10 mouse cellular contexts compared by ENCODE assay signal in genomic region chr7:4654221-4654620, GRCm38 (mm10). TPM values are rescaled to one million over a fixed set of nuclear protein-coding genes. Genes with fewer than 3 reads are reported as not detected.
DNase-seq lines count a peak whose midpoint lies in the region; ATAC-seq and TF ChIP-seq lines count a peak whose summit lies in the region.
"Had no signal": no experiment of that assay in that cellular context is flagged by ENCODE, and none has a peak within 500 bp of the region (broad histone marks: within the 10 kb centered on the region; RNA-seq: fewer than 3 reads in every experiment).

No protein-coding gene starts in this region.

- H3K36me3 ChIP-seq in forebrain, embryonic 13.5 days (ENCODE audit: poor library complexity, severe bottlenecking): peaks cover 17% of the 10 kb centered on the region
- no peaks in the 10 kb centered on the region; the same call in 1 of the 2 replicates for H3K36me3 ChIP-seq in forebrain, embryonic 11.5 days (ENCODE audit: control insufficient read depth, insufficient read depth, low read length)
- H3K36me3 ChIP-seq in kidney, embryonic 16.5 days (ENCODE audit: insufficient read depth, low read length): peaks cover 3% of the 10 kb centered on the region; the same call in 1 of the 2 replicates
- H3K36me3 ChIP-seq in G1E (replicated peaks): peaks cover 62% of the 10 kb centered on the region
- H3K36me3 ChIP-seq in liver, embryonic 15.5 days (replicated peaks): peaks cover 40% of the 10 kb centered on the region

- peak overlapping the region; percentile 17; the same call in 1 of the 2 replicates for H3K9ac ChIP-seq in forebrain, embryonic 13.5 days
- no peak overlapping the region for H3K9ac ChIP-seq in forebrain, embryonic 11.5 days (ENCODE audit: low read length)
- H3K9ac ChIP-seq in kidney, embryonic 16.5 days (replicated peaks; ENCODE audit: low read length): 0 out of 2 replicates have a peak overlapping the region, but pooled peaks have one; percentile 15
- H3K9ac ChIP-seq in liver, embryonic 15.5 days: peak overlapping the region; percentile 22; the same call in 1 of the 2 replicates

- peaks cover 40% of the 10 kb centered on the region for H3K4me1 ChIP-seq in forebrain, embryonic 13.5 days
- peaks cover 9% of the 10 kb centered on the region; the same call in 1 of the 2 replicates for H3K4me1 ChIP-seq in forebrain, embryonic 11.5 days (replicated peaks; ENCODE audit: control insufficient read depth, insufficient read depth, low read length)
- H3K4me1 ChIP-seq in kidney, embryonic 16.5 days (ENCODE audit: insufficient read depth, low read length): peaks cover 44% of the 10 kb centered on the region
- peaks cover 69% of the 10 kb centered on the region for H3K4me1 ChIP-seq in G1E (ENCODE audit: insufficient read depth, low read depth, low read length)
- H3K4me1 ChIP-seq in liver, embryonic 15.5 days (replicated peaks): peaks cover 69% of the 10 kb centered on the region

- no peak overlapping the region for H3K4me3 ChIP-seq in forebrain, embryonic 13.5 days
- H3K4me3 ChIP-seq in forebrain, embryonic 11.5 days (ENCODE audit: low read depth, low read length): no peak overlapping the region
- no peak overlapping the region for H3K4me3 ChIP-seq in kidney, embryonic 16.5 days (ENCODE audit: low read length)
- H3K4me3 ChIP-seq in G1E (ENCODE audit: low read depth, low read length): peak overlapping the region; percentile 56; the same call in 1 of the 2 replicates
- H3K4me3 ChIP-seq in liver, embryonic 15.5 days (replicated peaks): peak overlapping the region; percentile 9; the same call in 1 of the 2 replicates
- H3K4me3 ChIP-seq: neural tube, embryonic 13.5 days had no signal

- no peak for DNase-seq in forebrain, embryonic 11.5 days (ENCODE audit: low spot score)
- DNase-seq in kidney, adult 11 months: no peak
- no peak for DNase-seq in G1E (ENCODE audit: low spot score)
- DNase-seq in right cerebral cortex, postnatal 14 days: no peak
- no peak for DNase-seq in urinary bladder, postnatal 10 days (ENCODE audit: low spot score)

- H3K27ac ChIP-seq in forebrain, embryonic 13.5 days: no peak overlapping the region
- H3K27ac ChIP-seq in forebrain, embryonic 11.5 days (ENCODE audit: low read depth, low read length): no peak overlapping the region
- peak overlapping the region; percentile 6; the same call in 1 of the 2 replicates for H3K27ac ChIP-seq in kidney, embryonic 16.5 days (ENCODE audit: low read length)
- peak overlapping the region; percentile 82 for H3K27ac ChIP-seq in liver, embryonic 15.5 days (replicated peaks)
- H3K27ac ChIP-seq: neural tube, embryonic 13.5 days had no signal

- H3K9me3 ChIP-seq in forebrain, embryonic 13.5 days (replicated peaks): no peaks in the 10 kb centered on the region
- no peaks in the 10 kb centered on the region for H3K9me3 ChIP-seq in forebrain, embryonic 11.5 days (ENCODE audit: control insufficient read depth, low read length)
- H3K9me3 ChIP-seq in kidney, embryonic 16.5 days (ENCODE audit: low read length): no peaks in the 10 kb centered on the region
- no peaks in the 10 kb centered on the region for H3K9me3 ChIP-seq in G1E (replicated peaks)
- no peaks in the 10 kb centered on the region for H3K9me3 ChIP-seq in liver, embryonic 15.5 days (replicated peaks)
- H3K9me3 ChIP-seq: neural tube, embryonic 13.5 days had no signal

- ATAC-seq in forebrain, embryonic 13.5 days: no peak
- no peak for ATAC-seq in forebrain, embryonic 11.5 days (replicated peaks; ENCODE audit: low FRiP score)
- ATAC-seq in kidney, embryonic 16.5 days (ENCODE audit: low FRiP score, low TSS enrichment): no peak
- no peak for ATAC-seq in G1E (ENCODE audit: extremely low read depth, insufficient number of reproducible peaks, low FRiP score, poor library complexity, severe bottlenecking)
- no peak for ATAC-seq in liver, embryonic 15.5 days (ENCODE audit: insufficient read depth)

- TF ChIP-seq CTCF in G1E (IDR thresholded peaks at IDR 0.05; ENCODE audit: low read depth, low read length): no peak

- WGBS in forebrain, embryonic 13.5 days: 93% methylated on average over 2 of the region's 2 CpGs
- whole genome bisulfite sequencing in forebrain, embryonic 11.5 days: 94% methylated on average over 2 of the region's 2 CpGs
- WGBS in kidney, embryonic 16.5 days: 68% methylated on average over 2 of the region's 2 CpGs
- 10% methylated on average over 2 of the region's 2 CpGs for WGBS in liver, embryonic 15.5 days (ENCODE audit: insufficient replicate concordance)

- H3K4me2 ChIP-seq in forebrain, embryonic 13.5 days: no peak overlapping the region
- no peak overlapping the region for H3K4me2 ChIP-seq in forebrain, embryonic 11.5 days (ENCODE audit: low read depth, low read length, severe bottlenecking)
- no peak overlapping the region for H3K4me2 ChIP-seq in kidney, embryonic 16.5 days (replicated peaks; ENCODE audit: low read depth, low read length)
- peak overlapping the region; percentile 51 for H3K4me2 ChIP-seq in liver, embryonic 15.5 days
- H3K4me2 ChIP-seq: neural tube, embryonic 13.5 days had no signal

- H3K27me3 ChIP-seq in forebrain, embryonic 13.5 days: no peaks in the 10 kb centered on the region
- H3K27me3 ChIP-seq in forebrain, embryonic 11.5 days (ENCODE audit: control insufficient read depth, insufficient read depth, low read length): no peaks in the 10 kb centered on the region
- no peaks in the 10 kb centered on the region for H3K27me3 ChIP-seq in kidney, embryonic 16.5 days (ENCODE audit: insufficient read depth, low read length)
- no peaks in the 10 kb centered on the region for H3K27me3 ChIP-seq in G1E (ENCODE audit: insufficient read depth, low read length)
- no peaks in the 10 kb centered on the region for H3K27me3 ChIP-seq in liver, embryonic 15.5 days
- H3K27me3 ChIP-seq: neural tube, embryonic 13.5 days had no signal

RNA-seq across cellular contexts. Expression of gene Ppp6r1, which starts 4.6 kb away (rescaled TPM):
- 7.8 and 8.1 TPM in 2 replicates for polyA plus RNA-seq in forebrain, embryonic 13.5 days (2015; fragmentation: Nextera tagmentation; extraction: Ambion mirVana)
- 6.6 and 7.1 TPM in 2 replicates for polyA plus RNA-seq in forebrain, embryonic 11.5 days (2014; fragmentation: Nextera tagmentation; extraction: Ambion mirVana)
- polyA plus RNA-seq in kidney, embryonic 16.5 days (2015; fragmentation: Nextera tagmentation; extraction: Ambion mirVana): 3.2 and 5.2 TPM in 2 replicates
- 97.4 and 108 TPM in 2 replicates for total RNA-seq in G1E (2014; fragmentation: Nextera tagmentation)
- total RNA-seq in G1E (2017): 90.5 and 90.7 TPM in 2 replicates
- 208 and 223 TPM in 2 replicates for polyA plus RNA-seq in G1E (2012)
- polyA plus RNA-seq in liver, embryonic 15.5 days (2015; fragmentation: Nextera tagmentation; extraction: Ambion mirVana): 6.5 and 8.1 TPM in 2 replicates

RNA-seq across cellular contexts. Expression of gene Tmem86b, which starts 23.0 kb away (rescaled TPM):
- polyA plus RNA-seq in forebrain, embryonic 13.5 days (2015; fragmentation: Nextera tagmentation; extraction: Ambion mirVana): 2.9 and 3.3 TPM in 2 replicates
- polyA plus RNA-seq in forebrain, embryonic 11.5 days (2014; fragmentation: Nextera tagmentation; extraction: Ambion mirVana): 2.3 and 3.4 TPM in 2 replicates
- polyA plus RNA-seq in kidney, embryonic 16.5 days (2015; fragmentation: Nextera tagmentation; extraction: Ambion mirVana): 1.2 and 1.3 TPM in 2 replicates
- 10.3 and 40.0 TPM in 2 replicates for total RNA-seq in G1E (2014; fragmentation: Nextera tagmentation)
- total RNA-seq in G1E (2017): 9.3 and 10.4 TPM in 2 replicates
- polyA plus RNA-seq in G1E (2012): 3.8 and 4.8 TPM in 2 replicates
- 34.4 and 39.1 TPM in 2 replicates for polyA plus RNA-seq in liver, embryonic 15.5 days (2015; fragmentation: Nextera tagmentation; extraction: Ambion mirVana)

RNA-seq across cellular contexts. Expression of gene Hspbp1, which starts 30.6 kb away (rescaled TPM):
- polyA plus RNA-seq in forebrain, embryonic 13.5 days (2015; fragmentation: Nextera tagmentation; extraction: Ambion mirVana): 117 and 125 TPM in 2 replicates
- 115 TPM in 2 replicates for polyA plus RNA-seq in forebrain, embryonic 11.5 days (2014; fragmentation: Nextera tagmentation; extraction: Ambion mirVana)
- 114 and 118 TPM in 2 replicates for polyA plus RNA-seq in kidney, embryonic 16.5 days (2015; fragmentation: Nextera tagmentation; extraction: Ambion mirVana)
- total RNA-seq in G1E (2014; fragmentation: Nextera tagmentation) (55.3 and 67.8 TPM in 2 replicates), G1E (2017) (26.5 and 30.6 TPM in 2 replicates)
- 124 and 152 TPM in 2 replicates for polyA plus RNA-seq in G1E (2012)
- polyA plus RNA-seq in liver, embryonic 15.5 days (2015; fragmentation: Nextera tagmentation; extraction: Ambion mirVana): 54.4 and 58.1 TPM in 2 replicates

RNA-seq across cellular contexts. Expression of gene Brsk1, which starts 36.2 kb away (rescaled TPM):
- 6.1 and 6.5 TPM in 2 replicates for polyA plus RNA-seq in forebrain, embryonic 13.5 days (2015; fragmentation: Nextera tagmentation; extraction: Ambion mirVana)
- 2.8 and 3.1 TPM in 2 replicates for polyA plus RNA-seq in forebrain, embryonic 11.5 days (2014; fragmentation: Nextera tagmentation; extraction: Ambion mirVana)
- 1.2 and 1.3 TPM in 2 replicates for polyA plus RNA-seq in kidney, embryonic 16.5 days (2015; fragmentation: Nextera tagmentation; extraction: Ambion mirVana)
- total RNA-seq in G1E (2014; fragmentation: Nextera tagmentation): not detected in 2 replicates
- 0.44 TPM in 1 of 2 replicates, not detected in the other for total RNA-seq in G1E (2017)
- not detected in 2 replicates for polyA plus RNA-seq in G1E (2012)
- polyA plus RNA-seq in liver, embryonic 15.5 days (2015; fragmentation: Nextera tagmentation; extraction: Ambion mirVana): 0.03 and 0.12 TPM in 2 replicates

RNA-seq across cellular contexts. Expression of gene Ptprh, which starts 50.4 kb away (rescaled TPM):
- polyA plus RNA-seq in forebrain, embryonic 13.5 days (2015; fragmentation: Nextera tagmentation; extraction: Ambion mirVana): 0.09 and 0.13 TPM in 2 replicates
- not detected in 2 replicates for polyA plus RNA-seq in forebrain, embryonic 11.5 days (2014; fragmentation: Nextera tagmentation; extraction: Ambion mirVana)
- polyA plus RNA-seq in kidney, embryonic 16.5 days (2015; fragmentation: Nextera tagmentation; extraction: Ambion mirVana): not detected in 2 replicates
- total RNA-seq in G1E (2014; fragmentation: Nextera tagmentation): not detected in 2 replicates
- 0.05 and 0.06 TPM in 2 replicates for total RNA-seq in G1E (2017)
- not detected in 2 replicates for polyA plus RNA-seq in G1E (2012)
- polyA plus RNA-seq in liver, embryonic 15.5 days (2015; fragmentation: Nextera tagmentation; extraction: Ambion mirVana): not detected in 2 replicates
- total RNA-seq: hematopoietic stem cell, adult 5-6 weeks had no signal

Comparison
In these comparisons a context has a peak if more than half of its experiments do, and no peak if none do; other contexts are left out.
1. H3K27ac ChIP-seq: peak in kidney, embryonic 16.5 days (single experiment) and liver, embryonic 15.5 days (single experiment); none in forebrain, embryonic 13.5 days (single experiment) and forebrain, embryonic 11.5 days (single experiment).
2. H3K4me3 ChIP-seq: peak in G1E (single experiment) and liver, embryonic 15.5 days (single experiment); none in forebrain, embryonic 13.5 days (single experiment), forebrain, embryonic 11.5 days (single experiment) and kidney, embryonic 16.5 days (single experiment).
3. RNA of gene Ppp6r1, which starts 4.6 kb away (polyA plus RNA-seq): 208 to 223 TPM in G1E; 7.8 to 8.1 TPM in forebrain, embryonic 13.5 days, 6.6 to 7.1 TPM in forebrain, embryonic 11.5 days, 6.5 to 8.1 TPM in liver, embryonic 15.5 days and 3.2 to 5.2 TPM in kidney, embryonic 16.5 days; every median in the first group is over 10 times any median in the second.